In genomic region chr2:52694604-52695003, GRCm38 (mm10) we compare ENCODE assay signal across 28 mouse cellular contexts. TPM values are rescaled to one million over a fixed set of nuclear protein-coding genes. Genes with fewer than 3 reads are reported as not detected.
DNase-seq lines count a peak whose midpoint lies in the region; ATAC-seq and TF ChIP-seq lines count a peak whose summit lies in the region.
"Had no signal": no experiment of that assay in that cellular context is flagged by ENCODE, and none has a peak within 500 bp of the region (broad histone marks: within the 10 kb centered on the region; RNA-seq: fewer than 3 reads in every experiment).

No protein-coding gene starts in this region.

- no peaks in the 10 kb centered on the region for H3K9me3 ChIP-seq in kidney, embryonic 16.5 days (ENCODE audit: low read length)
- H3K9me3 ChIP-seq: embryonic facial prominence, embryonic 12.5 days; forebrain, embryonic 12.5 days; hindbrain, embryonic 13.5 days; kidney, embryonic 15.5 days; limb, embryonic 13.5 days; lung, embryonic 15.5 days; megakaryocyte, embryonic 14.5 days; midbrain, embryonic 12.5 days; neural tube, embryonic 13.5 days had no signal

- TF ChIP-seq CTCF in gastrocnemius, adult 2 months (IDR thresholded peaks at IDR 0.05): no peak

- H3K27ac ChIP-seq in gastrocnemius, adult 2 months: no peak overlapping the region
- no peak overlapping the region for H3K27ac ChIP-seq in kidney, embryonic 16.5 days (ENCODE audit: low read length)
- H3K27ac ChIP-seq: embryonic facial prominence, embryonic 12.5 days; forebrain, embryonic 12.5 days; hindbrain, embryonic 13.5 days; kidney, embryonic 15.5 days; limb, embryonic 13.5 days; lung, embryonic 15.5 days; midbrain, embryonic 12.5 days; neural tube, embryonic 13.5 days had no signal

- peak; percentile 31 for DNase-seq in gastrocnemius, adult 2 months
- no peak for DNase-seq in gastrocnemius, postnatal 36 days
- DNase-seq in kidney, postnatal 25 days: no peak
- DNase-seq in thymus, postnatal 14 days: peak; percentile 51
- DNase-seq in urinary bladder, postnatal 25 days (ENCODE audit: low spot score): no peak
- DNase-seq: adrenal gland, postnatal 14 days; cerebellum, adult 11 months; cerebellum, adult 9-10 months; cerebellum, postnatal 36 days; heart, adult 18-20 months; heart, postnatal 4 days; kidney, postnatal 4 days; right cerebral cortex, postnatal 14 days had no signal

- H3K9ac ChIP-seq in kidney, embryonic 16.5 days (replicated peaks; ENCODE audit: low read length): no peak overlapping the region
- H3K9ac ChIP-seq: embryonic facial prominence, embryonic 12.5 days; forebrain, embryonic 12.5 days; hindbrain, embryonic 13.5 days; kidney, embryonic 15.5 days; limb, embryonic 13.5 days; lung, embryonic 15.5 days; midbrain, embryonic 12.5 days; neural tube, embryonic 13.5 days had no signal

- H3K27me3 ChIP-seq in kidney, embryonic 16.5 days (ENCODE audit: insufficient read depth, low read length): no peaks in the 10 kb centered on the region
- H3K27me3 ChIP-seq: embryonic facial prominence, embryonic 12.5 days; forebrain, embryonic 12.5 days; hindbrain, embryonic 13.5 days; kidney, embryonic 15.5 days; limb, embryonic 13.5 days; lung, embryonic 15.5 days; megakaryocyte, embryonic 14.5 days; midbrain, embryonic 12.5 days; neural tube, embryonic 13.5 days had no signal

- no peaks in the 10 kb centered on the region for H3K4me1 ChIP-seq in kidney, embryonic 16.5 days (ENCODE audit: insufficient read depth, low read length)
- H3K4me1 ChIP-seq: embryonic facial prominence, embryonic 12.5 days; forebrain, embryonic 12.5 days; hindbrain, embryonic 13.5 days; kidney, embryonic 15.5 days; limb, embryonic 13.5 days; lung, embryonic 15.5 days; megakaryocyte, embryonic 14.5 days; midbrain, embryonic 12.5 days; neural tube, embryonic 13.5 days had no signal

- intact Hi-C loops in gastrocnemius, adult 2 months (cut with DNase I): loop anchor here (5.0 kb wide), 1 partner anchor 62 kb away; no protein-coding TSS in a partner anchor
- intact Hi-C loops in gastrocnemius, postnatal 36 days (cut with DNase I): loop anchor here (5.0 kb wide), 1 partner anchor 62 kb away; no protein-coding TSS in a partner anchor

- peaks cover 6% of the 10 kb centered on the region; the same call in 1 of the 2 replicates for H3K36me3 ChIP-seq in kidney, embryonic 16.5 days (ENCODE audit: insufficient read depth, low read length)

- ATAC-seq in kidney, embryonic 16.5 days (ENCODE audit: low FRiP score, low TSS enrichment): 0 out of 2 replicates have a peak, but pooled peaks have one; percentile 51
- ATAC-seq in megakaryocyte, adult 5-6 weeks (ENCODE audit: poor library complexity, severe bottlenecking): no peak
- ATAC-seq: intestine, embryonic 16.5 days had no signal

- no peak overlapping the region for H3K4me3 ChIP-seq in gastrocnemius, adult 2 months
- H3K4me3 ChIP-seq in kidney, embryonic 16.5 days (ENCODE audit: low read length): no peak overlapping the region
- H3K4me3 ChIP-seq: embryonic facial prominence, embryonic 12.5 days; erythroblast, embryonic 14.5 days; forebrain, embryonic 12.5 days; hindbrain, embryonic 13.5 days; kidney, embryonic 15.5 days; limb, embryonic 13.5 days; lung, embryonic 15.5 days; megakaryocyte, embryonic 14.5 days; midbrain, embryonic 12.5 days; neural tube, embryonic 13.5 days had no signal

- 50% methylated on average over 6 of the region's 6 CpGs for WGBS in kidney, embryonic 16.5 days

- H3K4me2 ChIP-seq in kidney, embryonic 16.5 days (replicated peaks; ENCODE audit: low read depth, low read length): no peak overlapping the region
- H3K4me2 ChIP-seq: embryonic facial prominence, embryonic 12.5 days; forebrain, embryonic 12.5 days; heart, embryonic 11.5 days; hindbrain, embryonic 13.5 days; kidney, embryonic 15.5 days; limb, embryonic 13.5 days; liver, embryonic 11.5 days; lung, embryonic 15.5 days; midbrain, embryonic 12.5 days; neural tube, embryonic 13.5 days had no signal

RNA-seq across cellular contexts. Expression of gene Cacnb4, which starts 18.0 kb away (rescaled TPM):
- under 1 TPM; 0.20 to 0.31 TPM for total RNA-seq in gastrocnemius, adult 2 months (2021)
- under 1 TPM; 0.15 to 0.20 TPM for total RNA-seq in gastrocnemius, postnatal 36 days (2021)
- polyA plus RNA-seq in kidney, embryonic 16.5 days (2015; fragmentation: Nextera tagmentation; extraction: Ambion mirVana): 2.0 and 3.1 TPM in 2 replicates
- not detected in 2 replicates for total RNA-seq in megakaryocyte, adult 5-6 weeks (2015)
- total RNA-seq in megakaryocyte, adult 5-6 weeks (2017): not detected in 2 replicates
- polyA plus RNA-seq: erythroblast, embryonic 14.5 days had no signal

RNA-seq across cellular contexts. Expression of gene Stam2, which starts 47.5 kb away (rescaled TPM):
- total RNA-seq in gastrocnemius, adult 2 months (2021): 1 to 10 TPM; 6.5 to 9.8 TPM
- 1 to 10 TPM; 7.7 to 8.3 TPM for total RNA-seq in gastrocnemius, postnatal 36 days (2021)
- polyA plus RNA-seq in kidney, embryonic 16.5 days (2015; fragmentation: Nextera tagmentation; extraction: Ambion mirVana): 37.3 and 39.7 TPM in 2 replicates
- 32.3 and 33.2 TPM in 2 replicates for total RNA-seq in megakaryocyte, adult 5-6 weeks (2015)
- 30.8 and 31.8 TPM in 2 replicates for total RNA-seq in megakaryocyte, adult 5-6 weeks (2017)

Comparison
In these comparisons a context has a peak if more than half of its experiments do, and no peak if none do; other contexts are left out.
1. DNase-seq: peak in gastrocnemius, adult 2 months (single experiment) and thymus, postnatal 14 days (single experiment); none in gastrocnemius, postnatal 36 days (0 of 2), kidney, postnatal 25 days (0 of 2) and urinary bladder, postnatal 25 days (single experiment).